Mouse (Mus musculus): ENCODE results near the gene Sh2d4b. TPM values are rescaled to one million over a fixed set of nuclear protein-coding genes. Genes with fewer than 3 reads are reported as not detected.
A peak's percentile ranks its signal among the peaks of the same experiment; 100 is the strongest.

The Sh2d4b gene
- total and polyA plus RNA-seq, 3 experiments, result 0.12 to 0.26 TPM; not detected in 1

DNA sequence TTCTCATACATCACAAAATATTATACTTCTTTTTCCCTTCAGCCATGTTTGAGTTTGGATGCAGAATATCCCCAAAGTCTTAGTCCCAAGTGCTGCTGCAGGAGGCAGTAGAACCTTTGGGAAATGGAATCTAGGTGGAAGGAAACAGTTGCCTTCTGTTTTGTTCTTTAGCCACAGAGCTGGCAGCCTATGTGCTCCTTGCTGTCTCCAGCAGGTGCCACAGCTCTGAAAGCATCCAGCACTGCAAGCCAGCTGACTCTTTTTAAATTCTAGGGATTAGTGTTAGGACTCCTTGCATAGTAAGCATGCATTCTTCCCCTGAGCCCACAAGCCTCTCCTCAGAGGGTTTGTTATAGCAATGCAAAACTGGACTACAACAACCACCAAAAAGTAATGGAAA lies 18.5 kb upstream of the Sh2d4b start:
- no peak for DNase-seq (ENCODE audit: low read depth, low spot score)
- Histone ChIP-seq H3K9me3 (replicated peaks; ENCODE audit: insufficient read depth, low read length) (no peaks in the 10 kb centered on the region), H3K36me3 (ENCODE audit: control insufficient read depth in 1 of 2, insufficient read depth in 2 of 2, low read length in 2 of 2) (peaks cover 0 to 4% of the 10 kb centered on the region in 2 experiments; a peak in 3 of 4 replicates), H3K4me3 (ENCODE audit: control insufficient read depth in 1 of 2, insufficient read depth in 1 of 2, low read depth in 2 of 2, low read length in 2 of 2) (no peak overlapping the region), H3K9ac (ENCODE audit: control insufficient read depth, low read depth, low read length, poor library complexity, severe bottlenecking) (no peak overlapping the region), H3K4me1 (ENCODE audit: control insufficient read depth in 1 of 2, insufficient read depth in 2 of 2, low read length in 2 of 2) (peaks cover under 1 to 6% of the 10 kb centered on the region in 2 experiments; a peak in 3 of 4 replicates), H3K79me2 (ENCODE audit: control insufficient read depth, insufficient read depth, low read length, poor library complexity) (no peaks in the 10 kb centered on the region), H3K27me3 (ENCODE audit: control insufficient read depth in 1 of 2, insufficient read depth in 2 of 2, low read length in 2 of 2) (no peaks in the 10 kb centered on the region), H3K27ac (ENCODE audit: control insufficient read depth, low read depth, low read length) (no peak overlapping the region)
- TF ChIP-seq CHD1 (IDR thresholded peaks at IDR 0.05; ENCODE audit: low read depth, low read length), result no peak

DNA sequence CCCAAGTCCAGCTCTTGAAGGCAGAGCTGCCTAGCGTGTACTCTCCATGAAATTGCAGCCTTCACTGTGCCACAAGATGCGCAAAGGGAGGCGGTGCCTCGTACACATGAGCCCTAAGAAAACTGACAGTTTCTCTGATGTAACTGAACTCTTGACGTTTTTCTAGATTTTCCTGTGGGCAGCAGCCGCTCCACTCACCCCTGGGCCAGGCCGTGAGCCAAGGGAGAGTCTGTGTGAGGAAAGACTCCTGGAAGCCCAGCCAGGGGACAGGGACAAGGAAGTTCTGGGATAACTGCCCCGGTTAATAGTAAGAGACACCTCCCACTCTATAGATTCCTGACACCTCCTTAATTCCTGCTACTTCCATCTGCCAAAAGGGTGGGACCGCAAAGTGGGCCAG lies 15.7 kb upstream of the Sh2d4b start:
- Histone ChIP-seq H3K9me3 (replicated peaks; ENCODE audit: insufficient read depth, low read length) (no peaks in the 10 kb centered on the region), H3K27me3 (ENCODE audit: control insufficient read depth in 1 of 2, insufficient read depth in 2 of 2, low read length in 2 of 2) (no peaks in the 10 kb centered on the region), H3K4me3 (ENCODE audit: control insufficient read depth in 1 of 2, insufficient read depth in 1 of 2, low read depth in 2 of 2, low read length in 2 of 2) (no peak overlapping the region), H3K79me2 (ENCODE audit: control insufficient read depth, insufficient read depth, low read length, poor library complexity) (no peaks in the 10 kb centered on the region), H3K9ac (ENCODE audit: control insufficient read depth, low read depth, low read length, poor library complexity, severe bottlenecking) (no peak overlapping the region), H3K27ac (ENCODE audit: control insufficient read depth, low read depth, low read length) (no peak overlapping the region), H3K4me1 (ENCODE audit: control insufficient read depth in 1 of 2, insufficient read depth in 2 of 2, low read length in 2 of 2) (peaks cover 3 to 6% of the 10 kb centered on the region in 2 experiments; a peak in 3 of 4 replicates), H3K36me3 (ENCODE audit: control insufficient read depth in 1 of 2, insufficient read depth in 2 of 2, low read length in 2 of 2) (peaks cover 0 to 5% of the 10 kb centered on the region in 2 experiments; a peak in 3 of 4 replicates)
- TF ChIP-seq USF2 (IDR thresholded peaks at IDR 0.05; ENCODE audit: borderline replicate concordance in 1 of 2, insufficient read depth in 1 of 2, low read depth in 1 of 2, low read length in 2 of 2), result no peak
- no peak for TF ChIP-seq BHLHE40 (IDR thresholded peaks at IDR 0.05; ENCODE audit: borderline replicate concordance, low read depth, low read length)
- TF ChIP-seq CHD2 (IDR thresholded peaks at IDR 0.05; ENCODE audit: low read length), result no peak
- TF ChIP-seq ZC3H11A (IDR thresholded peaks at IDR 0.05; ENCODE audit: low read depth, low read length), result no peak
- TF ChIP-seq TCF12 (IDR thresholded peaks at IDR 0.05; ENCODE audit: low read depth, low read length), result no peak
- no peak for TF ChIP-seq MAZ (IDR thresholded peaks at IDR 0.05; ENCODE audit: low read depth, low read length)
- TF ChIP-seq KAT2A (conservative IDR thresholded peaks at IDR 0.05; ENCODE audit: low read depth, low read length), result no peak
- no peak for DNase-seq (ENCODE audit: low read depth, low spot score)

DNA sequence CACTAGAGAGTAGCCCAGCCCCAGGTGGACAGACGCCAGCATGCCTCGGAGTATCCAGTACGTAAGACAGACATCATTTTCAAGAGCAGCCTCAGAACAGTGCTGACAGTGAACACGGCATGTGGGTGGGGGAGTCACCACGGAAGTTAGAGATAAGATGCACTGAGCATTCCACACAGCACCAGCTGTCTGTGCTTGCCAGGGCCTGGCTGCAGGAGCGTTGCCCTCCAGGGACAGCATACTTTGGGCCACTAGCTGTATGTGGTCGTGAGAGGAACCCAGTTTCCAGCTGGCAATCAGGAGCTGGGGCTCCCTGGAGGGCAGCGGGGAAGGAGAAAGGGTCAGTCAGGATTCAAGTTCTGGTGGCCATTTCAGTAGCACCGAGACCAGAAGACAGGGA lies 13.7 kb upstream of the Sh2d4b start:
- Histone ChIP-seq H3K4me1 (ENCODE audit: control insufficient read depth in 1 of 2, insufficient read depth in 2 of 2, low read length in 2 of 2) (peaks cover 3 to 6% of the 10 kb centered on the region in 2 experiments; a peak in 3 of 4 replicates), H3K36me3 (ENCODE audit: control insufficient read depth in 1 of 2, insufficient read depth in 2 of 2, low read length in 2 of 2) (peaks cover 0 to 5% of the 10 kb centered on the region in 2 experiments; a peak in 3 of 4 replicates), H3K27ac (ENCODE audit: control insufficient read depth, low read depth, low read length) (no peak overlapping the region), H3K27me3 (ENCODE audit: control insufficient read depth in 1 of 2, insufficient read depth in 2 of 2, low read length in 2 of 2) (no peaks in the 10 kb centered on the region), H3K4me3 (ENCODE audit: control insufficient read depth in 1 of 2, insufficient read depth in 1 of 2, low read depth in 2 of 2, low read length in 2 of 2) (no peak overlapping the region), H3K9ac (ENCODE audit: control insufficient read depth, low read depth, low read length, poor library complexity, severe bottlenecking) (no peak overlapping the region), H3K79me2 (ENCODE audit: control insufficient read depth, insufficient read depth, low read length, poor library complexity) (no peaks in the 10 kb centered on the region), H3K9me3 (replicated peaks; ENCODE audit: insufficient read depth, low read length) (no peaks in the 10 kb centered on the region)
- DNase-seq (ENCODE audit: low read depth, low spot score), result peak; percentile 53
- TF ChIP-seq ZMIZ1 (IDR thresholded peaks at IDR 0.05; ENCODE audit: low read depth, low read length) (no peak), MYC (IDR thresholded peaks at IDR 0.05; ENCODE audit: low read depth, low read length) (no peak), GATA1 (IDR thresholded peaks at IDR 0.05; ENCODE audit: low read depth, low read length) (0 out of 2 replicates have a peak, but pooled peaks have one; percentile 29), CHD2 (IDR thresholded peaks at IDR 0.05; ENCODE audit: low read length) (no peak), ETS1 (IDR thresholded peaks at IDR 0.05; ENCODE audit: low read depth, low read length) (0 out of 2 replicates have a peak, but pooled peaks have one; percentile 19), POLR2AphosphoS5 (IDR thresholded peaks at IDR 0.05; ENCODE audit: borderline replicate concordance, low read depth, low read length) (no peak), EP300 (IDR thresholded peaks at IDR 0.05; ENCODE audit: low read depth in 1 of 2, low read length in 2 of 2) (0 out of 4 replicates have a peak, but pooled peaks of 1 of the 2 experiments have one; percentile 8), JUND (IDR thresholded peaks at IDR 0.05; ENCODE audit: low read depth, low read length) (no peak), CHD1 (IDR thresholded peaks at IDR 0.05; ENCODE audit: low read depth, low read length) (no peak), MAX (IDR thresholded peaks at IDR 0.05; ENCODE audit: low read length) (0 out of 2 replicates have a peak, but pooled peaks have one; percentile 27)
